Mouse (Mus musculus) right cerebral cortex, adult 2 months (tissue): ENCODE results near the gene Lrig3.

Experiments
- DNase-seq, 2 experiments: peaks; one replicate each; pipeline ENCODE4 v3.0.0; 2021 to 2022; ENCODE audit warnings: low spot score in 2 of 2

Lrig3 gene

DNA sequence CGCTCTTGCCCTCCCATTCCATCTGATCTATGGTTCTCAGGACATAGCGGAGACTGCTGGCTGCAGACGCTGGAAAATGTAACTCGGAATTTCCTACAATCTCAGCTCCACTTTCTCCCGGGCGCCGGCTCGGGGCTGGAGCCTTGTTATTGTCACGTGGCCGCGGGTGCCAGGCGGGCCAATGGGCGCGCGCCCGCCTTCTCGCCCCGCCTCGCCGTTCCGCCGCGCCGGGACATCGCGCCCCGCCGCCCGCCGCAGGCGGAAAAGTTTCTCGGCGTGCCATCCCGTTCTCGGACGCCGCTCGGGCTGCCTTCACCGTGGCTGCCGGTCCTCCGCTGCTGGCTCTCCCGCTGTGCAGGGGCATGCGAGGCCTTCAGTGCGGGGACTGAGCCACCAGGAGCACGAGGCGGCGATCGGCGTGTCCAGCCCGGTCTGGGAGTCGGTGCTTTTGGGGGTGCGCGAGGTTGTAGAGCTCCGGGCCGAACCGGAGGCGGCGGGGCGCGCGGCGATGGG lies at the start of gene Lrig3:
TSS of gene Lrig3 (plus strand) at position 201 of the 513 bp plus-strand sequence.
- peak; percentile 70 to 78 for DNase-seq

DNA sequence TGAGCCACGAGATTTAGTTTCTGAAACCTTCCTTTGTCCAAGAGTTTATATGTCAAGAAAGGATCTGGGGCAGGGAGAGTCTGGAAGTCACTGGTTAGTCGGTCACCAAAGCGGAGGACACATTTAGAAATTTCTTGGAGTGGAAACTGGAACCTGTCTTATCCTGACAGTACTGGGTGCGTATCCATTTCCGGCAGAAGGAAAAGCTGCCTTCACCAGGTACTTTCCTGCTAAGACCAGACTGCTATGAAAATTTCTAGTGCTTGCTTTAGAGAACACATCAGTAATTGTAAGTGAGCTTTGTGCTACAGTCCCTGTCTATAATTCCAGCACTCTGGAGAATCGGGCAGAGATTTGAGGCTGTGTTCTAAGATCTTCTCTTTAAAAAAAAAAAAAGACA lies 49.2 kb upstream of the Lrig3 start:
- DNase-seq, result no peak

DNA sequence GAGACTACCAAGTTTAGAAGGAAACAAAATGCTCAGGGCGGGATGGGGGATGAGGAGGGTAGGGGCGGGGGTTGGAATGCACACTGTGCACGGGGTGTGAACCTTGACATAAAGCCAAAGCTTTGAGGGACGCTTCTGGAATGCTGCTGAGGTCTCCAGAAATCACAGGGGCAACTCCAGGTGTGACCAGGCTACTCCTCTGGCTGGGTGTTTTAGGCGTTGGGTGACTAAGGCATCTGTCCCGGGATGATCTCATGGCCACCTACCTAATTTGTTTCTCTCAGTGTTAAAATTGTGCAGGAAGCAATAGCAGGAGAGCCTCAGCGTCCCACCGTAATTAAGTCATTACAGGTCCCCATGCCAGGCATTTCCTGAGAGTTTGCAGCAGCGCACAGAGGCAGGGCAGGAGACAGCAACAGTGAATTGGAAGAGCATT lies 48.5 kb upstream of the Lrig3 start:
- DNase-seq, result no peak

DNA sequence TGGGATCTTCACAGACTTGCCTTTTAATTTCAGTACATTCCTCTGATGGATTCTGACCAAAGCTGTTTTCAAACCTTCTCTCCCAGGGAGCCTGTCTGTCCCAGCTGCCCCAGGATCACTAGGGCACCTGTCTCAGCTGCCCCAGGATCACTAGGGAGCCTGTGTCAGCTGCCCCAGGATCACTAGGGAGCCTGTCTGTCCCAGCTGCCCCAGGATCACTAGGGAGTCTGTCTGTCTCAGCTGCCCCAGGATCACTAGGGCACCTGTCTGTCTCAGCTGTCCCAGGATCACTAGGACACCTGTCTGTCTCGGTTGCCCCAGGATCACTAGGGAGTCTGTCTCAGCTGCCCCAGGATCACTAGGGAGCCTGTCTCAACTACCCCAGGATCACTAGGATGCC lies 47.0 kb upstream of the Lrig3 start:
- DNase-seq, result no peak

DNA sequence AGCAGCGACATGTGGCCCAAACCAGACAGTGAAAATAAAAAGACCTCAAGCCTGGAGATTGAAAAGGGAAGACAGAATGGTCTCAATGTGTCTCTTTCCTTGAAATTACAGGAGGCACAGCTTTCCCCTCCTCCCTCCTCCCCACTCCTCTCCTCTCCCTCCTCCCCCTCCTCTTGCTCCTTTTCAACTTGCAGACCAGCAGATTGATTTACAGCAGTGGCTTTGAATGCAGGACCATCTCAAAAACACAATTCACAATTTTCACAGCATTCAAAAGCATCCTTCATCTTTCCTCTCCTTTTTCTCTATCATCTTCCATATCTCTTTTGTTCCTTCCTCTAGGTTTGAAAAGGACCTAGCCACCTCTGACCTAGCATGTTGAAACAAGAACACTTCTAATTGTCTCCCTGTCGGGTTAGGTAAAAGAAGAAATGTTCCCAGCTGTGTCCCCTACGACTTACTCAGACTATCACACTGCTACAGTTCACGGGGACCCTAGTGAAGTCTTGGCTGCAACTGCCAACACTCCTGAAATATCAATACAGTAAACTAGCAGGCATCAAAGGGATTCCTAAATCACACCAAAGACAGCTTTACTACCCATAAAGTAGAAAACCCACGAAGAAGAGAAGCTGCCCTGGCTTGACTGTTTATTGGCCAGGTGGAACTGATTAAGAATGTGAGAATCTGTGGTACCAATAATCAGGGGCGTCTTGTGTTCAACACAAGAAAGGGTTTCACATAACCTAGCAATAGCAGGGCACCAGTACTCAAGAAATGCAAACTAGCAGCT lies 44.1 kb upstream of the Lrig3 start:
- DNase-seq, result no peak

DNA sequence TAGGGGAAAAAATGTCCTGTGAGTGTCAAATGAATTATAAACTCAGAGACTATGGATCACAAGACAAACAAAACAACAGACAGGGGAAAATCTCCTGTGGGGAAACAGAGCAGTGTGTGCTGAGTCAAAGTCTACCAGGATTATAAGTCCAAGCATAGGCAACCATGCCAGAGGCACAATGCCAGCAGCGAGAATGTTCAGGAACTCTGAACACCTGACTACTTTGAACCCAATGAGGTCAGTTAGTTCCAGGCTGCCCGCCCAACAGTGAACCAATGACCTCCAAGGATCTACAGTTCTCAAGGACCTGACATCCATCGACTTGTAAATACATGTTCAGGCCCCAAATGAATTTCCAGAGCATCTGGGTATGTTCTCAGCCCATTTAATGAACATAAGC lies 36.0 kb upstream of the Lrig3 start:
- DNase-seq, result no peak

DNA sequence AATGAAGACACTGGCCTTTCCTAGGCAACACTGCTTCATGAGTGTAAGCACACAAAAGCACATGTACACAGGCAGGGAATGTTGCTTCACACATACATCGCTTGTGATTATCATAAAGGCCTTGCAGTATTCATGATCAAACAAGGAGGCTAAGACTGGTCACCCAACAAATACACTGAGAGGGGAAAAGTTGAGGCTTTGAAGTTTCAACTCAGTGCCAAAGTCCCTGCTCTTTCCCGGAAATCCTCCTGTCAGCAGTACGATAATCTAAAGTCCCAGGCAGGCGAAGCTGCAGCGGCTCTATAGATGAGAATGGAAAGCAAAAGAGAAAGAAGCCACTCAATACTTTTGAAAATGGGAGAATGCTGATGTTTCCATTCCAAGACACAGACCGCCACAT lies 32.6 kb upstream of the Lrig3 start:
- DNase-seq, result no peak

DNA sequence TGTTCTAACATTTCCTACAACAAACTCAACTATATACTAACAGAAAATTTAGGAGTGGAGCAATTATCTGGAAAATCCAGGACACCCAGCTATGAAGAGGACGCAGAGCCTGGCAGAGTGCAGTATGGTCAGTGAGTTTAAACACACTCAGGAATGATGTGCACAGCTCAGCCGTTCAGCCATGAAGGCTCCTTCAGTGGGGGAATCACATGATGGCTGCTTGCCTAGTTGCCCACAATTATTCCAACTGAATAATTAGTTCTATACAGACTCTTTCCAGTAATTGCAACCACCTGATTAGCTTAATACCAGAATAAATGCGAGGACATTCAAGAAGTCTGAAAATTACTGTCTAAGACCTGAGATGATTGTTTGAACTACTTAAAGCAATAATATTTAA lies 31.9 kb upstream of the Lrig3 start:
- DNase-seq, result no peak

DNA sequence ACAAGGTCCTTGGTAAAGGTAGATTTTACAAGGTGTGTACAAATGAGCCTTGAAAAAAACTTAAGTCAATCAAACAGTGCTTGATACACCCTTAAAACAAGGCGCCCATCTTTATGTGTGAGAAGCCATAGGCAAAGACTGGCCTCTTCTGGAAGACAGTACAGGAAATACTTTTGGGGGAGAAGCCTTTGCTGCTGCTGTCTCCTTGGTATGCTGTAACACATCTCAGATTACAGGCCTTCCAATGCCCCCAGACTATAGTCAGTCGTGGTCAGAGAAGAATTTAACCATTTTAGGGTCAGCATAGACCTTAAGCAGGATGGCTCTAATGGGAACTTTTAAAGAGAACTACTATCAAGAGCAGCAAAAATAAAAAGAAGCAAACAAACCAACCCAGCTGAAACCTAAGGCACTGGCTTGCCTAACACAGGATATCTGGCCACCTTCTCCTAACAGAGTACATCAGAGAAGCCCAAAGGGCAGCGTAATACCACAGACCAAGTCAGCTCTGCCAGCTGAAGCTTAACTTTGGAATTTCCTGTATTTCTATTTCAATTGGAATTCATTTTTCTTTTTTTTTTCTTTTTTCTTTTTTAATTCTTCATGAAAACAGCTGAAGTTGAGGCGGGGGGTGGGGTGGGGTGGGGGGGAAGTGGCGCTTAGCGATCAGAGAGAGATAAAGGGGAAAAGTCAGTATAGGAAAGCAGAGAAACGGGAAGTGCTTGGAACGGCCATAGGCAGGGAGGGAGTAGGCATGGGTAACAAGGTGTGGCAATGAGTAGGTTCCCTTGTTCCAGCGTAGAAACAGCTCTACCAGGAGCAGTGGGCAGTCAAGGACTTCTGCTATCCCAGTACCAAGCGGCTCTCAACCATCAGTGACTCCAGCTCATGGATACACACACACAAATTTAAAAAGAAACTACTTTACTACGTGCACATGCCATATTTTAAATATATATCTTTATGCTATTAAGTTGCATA lies 28.2 kb upstream of the Lrig3 start:
- DNase-seq, result no peak

DNA sequence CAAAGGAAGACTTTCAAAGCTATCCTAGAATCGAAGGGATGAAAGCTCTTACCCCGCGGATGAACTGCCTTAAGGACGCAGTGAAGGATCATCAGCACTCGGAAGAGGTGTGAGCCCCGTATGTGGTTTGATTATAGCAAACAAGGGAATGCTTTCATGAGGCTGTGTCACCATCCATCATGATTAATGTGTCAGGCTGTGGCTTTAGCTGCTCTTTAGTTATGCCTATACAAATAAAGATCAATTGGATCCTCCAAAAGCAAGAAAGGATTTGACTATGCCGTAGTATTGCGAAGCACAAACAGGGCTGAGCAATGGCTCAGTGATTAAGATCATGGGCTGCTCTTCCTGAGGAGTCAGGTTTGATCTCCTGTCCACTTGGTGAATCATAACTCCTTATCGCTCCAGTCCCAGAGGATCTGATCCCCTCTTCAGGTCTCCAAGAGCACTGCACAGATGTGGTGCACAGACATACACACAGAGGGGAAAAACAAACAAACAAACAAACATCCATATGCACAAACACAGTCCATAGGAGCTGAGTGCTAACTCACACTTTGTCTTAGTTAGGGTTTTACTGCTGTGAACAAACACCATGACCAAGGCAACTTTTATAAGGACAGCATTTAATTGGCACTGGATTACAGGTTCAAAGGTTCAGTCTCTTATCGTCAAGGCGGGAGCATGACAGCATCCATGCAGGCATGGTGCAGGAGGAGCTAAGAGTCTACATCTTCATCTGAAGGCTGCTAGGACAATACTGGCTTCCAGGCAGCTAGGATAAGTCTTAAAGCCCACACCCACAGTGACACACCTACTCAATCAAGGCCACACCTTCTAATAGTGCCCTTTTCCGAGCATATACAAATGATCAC lies 27.2 kb upstream of the Lrig3 start:
- DNase-seq, result no peak

DNA sequence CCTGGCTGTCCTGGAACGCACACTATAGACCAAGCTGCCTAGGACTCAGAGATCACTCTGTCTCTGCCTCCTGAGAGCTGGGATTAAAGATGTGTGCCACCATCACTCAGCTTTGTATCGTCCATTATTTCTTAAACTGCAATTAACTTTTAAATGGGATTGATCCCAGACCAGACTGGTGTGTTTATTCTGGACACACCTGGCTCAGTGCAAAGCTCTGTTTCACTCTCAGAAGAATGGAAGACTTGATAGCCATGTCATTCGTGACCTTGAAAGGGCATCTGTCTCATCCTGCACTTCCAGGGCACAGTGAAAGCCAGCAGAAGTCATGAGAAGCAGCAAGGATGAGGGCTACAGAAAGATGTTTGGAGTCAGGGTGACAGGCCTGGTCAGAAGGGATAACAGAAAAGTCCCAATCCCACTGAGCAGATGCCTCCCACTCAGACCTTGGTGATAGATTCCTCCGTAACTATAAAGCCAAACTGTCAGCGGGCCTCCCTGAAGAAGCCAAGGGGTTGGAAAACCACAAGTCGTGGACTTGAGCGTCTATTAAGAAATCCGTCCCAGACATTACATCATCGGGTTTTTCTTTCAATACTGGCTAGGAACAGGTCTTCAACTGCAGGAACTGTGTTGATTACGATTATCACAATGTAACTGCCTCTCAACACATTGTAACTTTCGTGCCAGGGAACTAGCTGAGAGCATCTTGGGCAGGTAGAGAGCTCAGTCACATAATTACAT lies 25.5 kb upstream of the Lrig3 start:
- no peak for DNase-seq

DNA sequence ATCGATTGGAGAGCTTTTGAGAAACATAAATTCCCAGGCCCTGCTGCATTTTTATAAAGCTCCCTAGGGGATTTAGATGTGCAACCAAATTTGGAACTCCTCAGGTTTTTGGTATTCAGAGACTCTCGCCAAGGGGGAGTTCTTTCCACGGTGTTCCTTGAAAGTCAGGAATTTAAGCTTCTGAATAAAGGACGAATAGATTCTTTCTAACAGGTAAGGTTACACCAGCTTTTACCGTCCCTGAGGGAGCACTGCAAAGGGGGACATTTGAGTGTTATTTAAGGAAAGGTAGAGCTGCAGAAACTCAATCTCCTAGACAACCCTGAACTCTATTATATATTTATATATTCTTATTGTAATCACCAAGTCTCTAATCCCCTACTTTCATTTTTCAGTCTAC lies 22.9 kb upstream of the Lrig3 start:
- DNase-seq, result no peak

DNA sequence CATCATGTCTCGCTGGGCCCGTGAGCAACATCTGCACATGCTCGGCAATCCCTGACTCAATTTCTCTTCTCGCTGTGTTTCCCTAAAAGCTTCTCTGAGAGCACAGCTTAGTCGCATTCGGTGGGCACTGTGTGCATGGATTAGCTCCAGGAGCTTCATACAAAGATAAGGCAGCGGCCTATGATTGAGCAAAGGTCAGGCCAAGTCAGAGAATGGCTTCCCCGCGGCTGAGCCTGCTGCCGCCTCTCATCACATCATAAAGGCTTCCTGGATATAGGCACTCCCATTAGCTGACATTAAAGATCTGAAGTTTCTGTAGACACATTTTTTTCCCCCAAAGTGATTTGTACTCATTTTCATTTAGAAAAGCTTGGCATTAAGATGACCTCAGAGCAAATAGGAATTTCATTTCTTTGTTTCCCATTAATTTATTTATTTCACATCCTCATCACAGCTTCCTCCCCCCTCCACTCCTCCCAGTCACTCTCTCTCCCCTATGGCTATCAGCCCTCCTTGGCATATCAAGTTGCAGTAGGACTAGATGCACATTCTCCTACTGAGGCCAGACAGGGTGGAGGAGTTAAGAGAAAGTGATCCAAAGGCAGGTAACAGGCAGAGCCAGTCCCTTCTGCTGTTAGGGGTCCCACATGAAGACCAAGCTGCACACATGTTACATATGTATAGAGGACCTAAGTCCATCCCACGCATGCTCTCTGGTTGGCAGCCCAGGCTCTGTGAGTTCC lies 21.0 kb upstream of the Lrig3 start:
- no peak for DNase-seq

DNA sequence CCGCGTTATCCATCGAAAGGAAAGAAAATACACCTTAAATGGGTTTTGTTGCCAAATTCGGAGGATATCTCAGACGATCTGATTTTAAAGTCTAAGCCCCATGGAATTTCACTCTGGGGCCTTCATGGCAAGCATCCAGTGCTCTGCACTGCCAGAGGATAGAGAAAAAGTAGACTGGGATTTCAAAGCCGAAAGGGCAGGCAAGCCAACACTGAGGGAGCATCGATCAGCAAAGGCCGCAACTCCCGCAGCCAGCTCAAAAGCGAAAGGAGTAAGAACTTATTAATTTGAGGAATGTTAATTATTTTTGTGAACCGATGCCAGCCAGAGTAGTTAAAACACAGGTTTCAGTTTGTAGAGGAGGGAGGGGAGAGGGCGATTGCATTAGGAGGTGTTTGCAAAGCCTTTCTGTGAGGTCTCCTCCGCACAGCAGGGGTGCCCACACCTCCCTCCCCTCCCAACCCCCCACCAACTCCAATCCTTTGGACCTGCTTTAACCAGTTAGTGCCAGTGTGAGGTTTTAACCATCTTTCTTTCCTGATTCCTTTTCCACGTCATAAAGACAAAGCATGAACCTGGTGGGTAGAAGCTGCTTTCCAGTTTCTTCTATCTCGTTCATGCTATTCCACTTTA lies 17.0 kb upstream of the Lrig3 start:
- no peak for DNase-seq

DNA sequence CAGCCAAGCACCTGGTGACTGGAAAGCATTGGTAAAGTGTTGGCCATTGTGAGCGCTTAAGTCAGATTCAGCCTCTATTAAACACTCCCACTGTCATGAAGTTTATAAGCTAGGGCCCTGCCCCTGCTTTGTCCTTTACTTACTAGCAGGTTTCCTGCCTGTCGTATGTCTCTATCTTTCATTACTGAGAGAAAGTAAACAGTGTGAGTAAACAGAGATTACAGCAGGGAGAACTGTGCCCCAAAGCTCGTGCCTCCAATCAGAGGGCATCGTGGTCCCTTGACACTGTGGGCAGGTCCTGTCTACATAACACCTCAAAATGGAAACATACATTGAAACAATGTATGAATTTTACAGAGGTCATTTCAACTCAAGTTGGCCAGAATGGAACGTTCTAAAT lies 14.3 kb upstream of the Lrig3 start:
- no peak for DNase-seq

DNA sequence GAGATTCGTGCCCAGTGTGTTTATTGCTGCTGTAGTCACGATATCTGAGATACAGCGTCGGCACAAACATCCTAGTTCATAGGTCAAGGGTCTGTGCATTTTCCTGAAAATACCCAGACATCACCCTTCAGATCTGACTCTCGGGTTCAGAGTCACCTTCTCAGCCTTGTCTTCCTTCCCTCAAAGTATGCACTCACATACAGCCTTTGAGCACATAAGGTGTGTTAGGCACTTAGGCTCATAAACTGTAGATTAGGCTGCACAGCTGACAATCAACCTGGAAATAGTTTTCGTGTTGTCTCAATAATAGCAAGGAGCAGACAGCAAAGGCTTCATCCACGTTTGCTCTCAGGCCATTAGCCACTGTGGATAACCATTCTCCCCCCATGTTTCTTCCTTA lies 11.6 kb upstream of the Lrig3 start:
- DNase-seq, result no peak

DNA sequence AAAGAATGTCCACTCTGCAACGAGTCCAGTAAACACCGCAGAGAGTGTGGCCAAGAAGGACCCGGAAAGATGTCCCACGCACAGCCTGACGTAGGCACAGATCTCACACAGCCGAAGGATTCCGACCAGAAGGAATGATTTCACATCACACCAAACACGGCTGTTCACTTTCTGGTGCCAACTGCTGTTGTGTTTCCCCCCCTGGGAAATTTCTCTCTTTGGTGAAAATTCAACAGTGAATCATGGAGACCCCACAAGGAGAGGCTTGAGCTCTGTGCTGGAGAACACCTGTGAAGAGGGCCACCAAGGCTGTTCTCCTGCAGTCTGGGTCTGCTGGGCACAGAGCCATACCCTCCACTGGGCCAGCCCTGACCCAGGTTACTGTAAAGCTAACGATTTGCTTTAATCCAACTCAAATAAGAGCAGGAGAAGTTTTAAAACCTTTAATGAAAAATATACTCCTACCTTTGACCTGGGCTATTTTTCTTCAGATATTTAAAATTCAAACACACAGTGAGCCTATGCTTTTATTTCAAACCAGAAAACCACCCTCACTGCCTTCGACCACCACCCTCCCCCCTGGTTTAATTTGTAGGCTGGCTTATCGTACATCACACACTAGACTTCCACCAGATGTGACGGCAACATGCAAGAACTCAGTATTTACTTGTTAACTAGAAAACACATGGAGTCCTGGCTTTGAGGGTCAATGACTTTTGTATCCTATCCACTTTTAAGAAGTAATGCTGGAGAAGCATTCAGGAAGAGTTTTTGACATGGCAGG lies 11.0 kb upstream of the Lrig3 start:
- no peak for DNase-seq

DNA sequence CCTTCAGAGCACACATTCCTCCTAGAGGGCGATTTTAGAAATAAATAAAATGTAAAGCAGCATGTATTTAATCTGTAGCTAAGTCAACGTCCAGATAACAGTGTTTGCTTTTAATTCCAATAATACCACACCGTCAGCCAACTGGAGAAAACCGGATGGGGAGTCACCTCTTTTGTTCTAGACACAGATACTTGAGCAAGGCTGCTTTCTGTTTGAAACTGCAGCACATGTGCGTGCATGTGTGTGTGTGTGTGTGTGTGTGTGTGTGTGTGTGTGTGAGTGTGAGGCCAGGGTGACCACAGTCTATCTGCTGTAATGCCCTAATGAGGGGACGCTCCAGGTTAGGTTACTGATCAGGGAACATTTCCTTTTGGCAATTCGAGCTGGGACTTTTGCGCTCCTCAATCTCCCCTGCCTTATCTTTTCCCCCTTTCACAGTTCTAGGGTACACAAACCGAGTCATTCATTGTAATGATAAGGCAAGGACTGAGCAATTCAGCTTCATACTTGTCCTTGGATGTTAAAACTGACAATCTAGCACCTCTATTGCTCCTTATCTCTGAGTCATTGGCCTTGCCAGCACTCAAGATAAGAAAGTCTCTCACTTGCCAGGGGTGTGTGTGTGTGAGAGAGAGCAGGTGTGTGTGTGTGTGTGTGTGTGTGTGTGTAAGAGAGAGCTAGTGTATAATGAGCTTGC lies 4.4 kb upstream of the Lrig3 start:
- no peak for DNase-seq
